Mouse (Mus musculus) kidney, embryonic 16.5 days (tissue): ENCODE results near the gene Dlx6. TPM values are rescaled to one million over a fixed set of nuclear protein-coding genes. Genes with fewer than 3 reads are reported as not detected.

Experiments
- ATAC-seq: fragments of 200-750 bp; cut with Nextera tagmentation; 2 replicates; pipeline ENCODE4 v1.8.0; 2017; ENCODE audit warnings: moderate TSS enrichment; ENCODE audit not compliant: low FRiP score, low TSS enrichment
- H3K27ac ChIP-seq: fragments of 300-500 bp; sonication (generic); 2 replicates; pipeline ENCODE4 v1.5.1; 2014; ENCODE audit warnings: low read length
- H3K27me3 ChIP-seq: fragments of 300-500 bp; sonication (generic); 2 replicates; pipeline ENCODE4 v1.6.1; 2014; ENCODE audit warnings: low read length, control low read depth, mixed read lengths; ENCODE audit not compliant: insufficient read depth
- H3K36me3 ChIP-seq: fragments of 300-500 bp; sonication (generic); 2 replicates; pipeline ENCODE4 v1.6.1; 2014; ENCODE audit warnings: low read length, control low read depth, mixed read lengths; ENCODE audit not compliant: insufficient read depth
- H3K4me1 ChIP-seq: fragments of 300-500 bp; sonication (generic); 2 replicates; pipeline ENCODE4 v1.6.1; 2014; ENCODE audit warnings: low read length, control low read depth, mixed read lengths; ENCODE audit not compliant: insufficient read depth
- H3K4me2 ChIP-seq: fragments of 300-500 bp; sonication (generic); replicated peaks from 2 replicates; pipeline ENCODE4 v1.6.1; 2014; ENCODE audit warnings: low read depth, low read length
- H3K4me3 ChIP-seq: fragments of 300-500 bp; sonication (generic); 2 replicates; pipeline ENCODE4 v1.5.1; 2014; ENCODE audit warnings: mild to moderate bottlenecking, low read length
- H3K9ac ChIP-seq: fragments of 300-500 bp; sonication (generic); replicated peaks from 2 replicates; pipeline ENCODE4 v1.6.1; 2014; ENCODE audit warnings: low read length
- H3K9me3 ChIP-seq: fragments of 300-500 bp; sonication (generic); 2 replicates; pipeline ENCODE4 v1.6.1; 2016; ENCODE audit warnings: low read length, control low read depth
- WGBS: fragments of 180-500 bp; shearing (Covaris S2); extraction: QIAGEN DNeasy Blood & Tissue Kit; methylation state at CpG from one replicate; pipeline ENCODE4 v1.1.7; 2014; 5-methylcytosine and 5-hydroxymethylcytosine counted together
- polyA plus RNA-seq: library from polyadenylated mRNA; unstranded; fragments of >200 nt; fragmentation: Nextera tagmentation; extraction: Ambion mirVana; gene quantifications from 2 replicates; pipeline ENCODE4 v1.2.1, GENCODE M21; 2015

Gene Dlx6
- not detected in 2 replicates for polyA plus RNA-seq

GRCm38 (mm10) chr6:6863160-6863870 is at the start of gene Dlx6:
TSS of gene Dlx6 (plus strand) at chr6:6863334.
- H3K27ac ChIP-seq: no peak within 1 kb of the TSS
- no peaks in the 10 kb centered on the region for H3K9me3 ChIP-seq
- peak within 1 kb of the TSS; percentile 69 for H3K4me2 ChIP-seq
- peak within 1 kb of the TSS; percentile 43 for H3K4me3 ChIP-seq
- H3K36me3 ChIP-seq: no peaks in the 10 kb centered on the region
- under 1% methylated on average over 49 of the region's 52 CpGs for WGBS
- H3K27me3 ChIP-seq: peaks cover 86% of the 10 kb centered on the region
- peak; percentile 84 for ATAC-seq
- no peak within 1 kb of the TSS; the same call in 1 of the 2 replicates for H3K9ac ChIP-seq
- peaks cover 26% of the 10 kb centered on the region for H3K4me1 ChIP-seq

- WGBS: 71% methylated on average over 6 of the region's 6 CpGs
- no peak overlapping the region for H3K27ac ChIP-seq
Observed at GRCm38 (mm10) chr6:6816821-6817220, 46.3 kb upstream of the Dlx6 start.

GRCm38 (mm10) chr6:6818036-6818788 is 44.9 kb upstream of the Dlx6 start:
- Histone ChIP-seq H3K27me3 (0 out of 2 replicates have a peak, but pooled peaks cover 6% of the 10 kb centered on the region), H3K9ac (no peak overlapping the region), H3K9me3 (no peaks in the 10 kb centered on the region), H3K4me2 (no peak overlapping the region), H3K4me3 (no peak overlapping the region), H3K27ac (no peak overlapping the region), H3K4me1 (no peaks in the 10 kb centered on the region), H3K36me3 (no peaks in the 10 kb centered on the region)
- no peak for ATAC-seq
- 32% methylated on average over 9 of the region's 9 CpGs for WGBS

More at GRCm38 (mm10) chr6:6816821-6817220, 46.3 kb upstream of the Dlx6 start:
- H3K9me3 ChIP-seq: no peaks in the 10 kb centered on the region
- H3K36me3 ChIP-seq: no peaks in the 10 kb centered on the region
- no peak overlapping the region for H3K4me3 ChIP-seq
- ATAC-seq: no peak
- no peaks in the 10 kb centered on the region for H3K4me1 ChIP-seq
- no peak overlapping the region for H3K4me2 ChIP-seq
- 0 out of 2 replicates have a peak, but pooled peaks cover 6% of the 10 kb centered on the region for H3K27me3 ChIP-seq
- H3K9ac ChIP-seq: no peak overlapping the region

GRCm38 (mm10) chr6:6819134-6819533 is 44.0 kb upstream of the Dlx6 start:
- no peak overlapping the region for H3K27ac ChIP-seq
- H3K27me3 ChIP-seq: 0 out of 2 replicates have a peak, but pooled peaks cover 6% of the 10 kb centered on the region
- ATAC-seq: no peak
- no peak overlapping the region for H3K4me3 ChIP-seq
- H3K4me2 ChIP-seq: no peak overlapping the region
- no peak overlapping the region for H3K9ac ChIP-seq
- no peaks in the 10 kb centered on the region for H3K4me1 ChIP-seq
- H3K36me3 ChIP-seq: no peaks in the 10 kb centered on the region
- WGBS: 25% methylated on average over 7 of the region's 7 CpGs
- no peaks in the 10 kb centered on the region for H3K9me3 ChIP-seq

- H3K27me3 ChIP-seq: 0 out of 2 replicates have a peak, but pooled peaks cover under 1% of the 10 kb centered on the region
- H3K4me1 ChIP-seq: no peaks in the 10 kb centered on the region
- H3K4me2 ChIP-seq: no peak overlapping the region
- H3K4me3 ChIP-seq: no peak overlapping the region
- ATAC-seq: no peak
- H3K27ac ChIP-seq: no peak overlapping the region
- H3K9me3 ChIP-seq: no peaks in the 10 kb centered on the region
- H3K9ac ChIP-seq: no peak overlapping the region
- H3K36me3 ChIP-seq: no peaks in the 10 kb centered on the region
Observed at GRCm38 (mm10) chr6:6825313-6825712, 37.8 kb upstream of the Dlx6 start.

- no peak for ATAC-seq
- Histone ChIP-seq H3K27ac (no peak overlapping the region), H3K4me2 (no peak overlapping the region), H3K27me3 (no peaks in the 10 kb centered on the region), H3K4me3 (no peak overlapping the region), H3K9ac (no peak overlapping the region), H3K4me1 (no peaks in the 10 kb centered on the region), H3K9me3 (no peaks in the 10 kb centered on the region), H3K36me3 (no peaks in the 10 kb centered on the region)
- WGBS: 91% methylated on average over 1 of the region's 1 CpGs
Observed at GRCm38 (mm10) chr6:6826861-6827260, 36.3 kb upstream of the Dlx6 start.

- Histone ChIP-seq H3K27me3 (no peaks in the 10 kb centered on the region), H3K4me3 (no peak overlapping the region), H3K27ac (no peak overlapping the region), H3K36me3 (no peaks in the 10 kb centered on the region), H3K9me3 (no peaks in the 10 kb centered on the region), H3K4me2 (no peak overlapping the region), H3K9ac (no peak overlapping the region), H3K4me1 (no peaks in the 10 kb centered on the region)
- WGBS: 51% methylated on average over 7 of the region's 7 CpGs
- 0 out of 2 replicates have a peak, but pooled peaks have one; percentile 27 for ATAC-seq
Observed at GRCm38 (mm10) chr6:6830446-6830845, 32.7 kb upstream of the Dlx6 start.

GRCm38 (mm10) chr6:6833301-6833700 is 29.8 kb upstream of the Dlx6 start:
- no peaks in the 10 kb centered on the region for H3K9me3 ChIP-seq
- H3K27ac ChIP-seq: no peak overlapping the region
- no peak overlapping the region for H3K4me3 ChIP-seq
- no peaks in the 10 kb centered on the region for H3K4me1 ChIP-seq
- 82% methylated on average over 3 of the region's 3 CpGs for WGBS
- no peak for ATAC-seq
- no peak overlapping the region for H3K9ac ChIP-seq
- H3K36me3 ChIP-seq: no peaks in the 10 kb centered on the region
- H3K4me2 ChIP-seq: no peak overlapping the region
- H3K27me3 ChIP-seq: no peaks in the 10 kb centered on the region

GRCm38 (mm10) chr6:6848541-6848940 is 14.6 kb upstream of the Dlx6 start:
- peaks cover 89% of the 10 kb centered on the region for H3K27me3 ChIP-seq
- H3K9ac ChIP-seq: no peak overlapping the region
- H3K36me3 ChIP-seq: no peaks in the 10 kb centered on the region
- no peak overlapping the region for H3K27ac ChIP-seq
- no peak for ATAC-seq
- H3K9me3 ChIP-seq: no peaks in the 10 kb centered on the region
- 11% methylated on average over 4 of the region's 4 CpGs for WGBS
- H3K4me1 ChIP-seq: no peaks in the 10 kb centered on the region
- no peak overlapping the region for H3K4me3 ChIP-seq
- no peak overlapping the region for H3K4me2 ChIP-seq

- WGBS: 2% methylated on average over 12 of the region's 12 CpGs
- ATAC-seq: no peak
- no peak overlapping the region for H3K27ac ChIP-seq
Observed at GRCm38 (mm10) chr6:6849744-6850143, 13.4 kb upstream of the Dlx6 start.

More at GRCm38 (mm10) chr6:6849744-6850143, 13.4 kb upstream of the Dlx6 start:
- Histone ChIP-seq H3K4me2 (no peak overlapping the region), H3K4me1 (no peaks in the 10 kb centered on the region), H3K9me3 (no peaks in the 10 kb centered on the region), H3K9ac (no peak overlapping the region), H3K4me3 (no peak overlapping the region), H3K27me3 (peaks cover 90% of the 10 kb centered on the region), H3K36me3 (no peaks in the 10 kb centered on the region)
